Mouse (Mus musculus) activated CD4-positive, CD25-positive, alpha-beta regulatory T cell, adult 4 months (primary cell): ENCODE data around the gene Lrp8. TPM values are rescaled to one million over a fixed set of nuclear protein-coding genes. Genes with fewer than 3 reads are reported as not detected.

Experiments used
- ATAC-seq: one replicate; pipeline ENCODE4 v1.8.0; 2017
- polyA plus RNA-seq, 2 experiments: library from polyadenylated mRNA; unstranded; fragments of 100-300 nt; shearing (Covaris generic); gene quantifications; one replicate each; pipeline ENCODE4 v1.2.1; 2017

The Lrp8 gene
- polyA plus RNA-seq, 2 experiments from 2014 or later: 1.6 to 2.1 TPM

DNA sequence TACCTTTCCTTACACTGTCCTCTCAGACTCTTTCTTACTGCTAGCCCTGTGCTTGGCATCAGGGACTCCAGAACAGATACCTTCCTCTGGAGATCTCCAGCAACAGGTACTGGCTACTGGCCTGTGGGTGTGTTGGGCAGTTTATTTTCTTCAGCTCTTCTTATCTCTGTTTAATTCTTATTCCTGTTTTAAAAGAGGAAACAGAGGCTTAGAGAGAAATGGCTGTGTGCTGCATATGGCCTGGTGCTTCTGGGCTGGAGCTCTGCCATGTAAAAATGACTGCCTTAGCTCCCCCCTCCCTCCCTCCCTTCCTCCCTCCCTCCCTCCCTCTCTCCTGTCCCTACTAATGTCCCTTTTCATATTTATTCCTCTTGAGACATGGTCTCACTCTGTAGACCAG lies 6.6 kb downstream of the Lrp8 start:
- ATAC-seq: no peak

DNA sequence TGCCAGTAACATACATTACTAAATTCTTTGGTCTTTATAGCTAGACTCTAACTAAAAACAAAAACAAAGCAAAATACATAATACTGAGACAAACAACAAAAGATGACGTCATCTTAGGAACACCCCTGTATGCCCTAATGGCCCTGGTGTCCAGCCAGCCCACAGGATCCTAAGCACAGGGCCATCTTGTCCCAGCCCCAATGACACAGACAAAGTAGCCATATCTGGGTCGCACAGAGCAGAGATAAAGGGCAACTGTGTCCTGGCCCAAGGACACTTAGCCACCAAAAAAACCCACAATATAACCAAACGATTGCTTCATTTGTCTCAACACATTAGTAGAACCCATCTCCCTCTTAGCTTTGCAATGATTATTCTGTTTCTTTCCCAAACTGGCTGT lies 8.9 kb downstream of the Lrp8 start:
- no peak for ATAC-seq

DNA sequence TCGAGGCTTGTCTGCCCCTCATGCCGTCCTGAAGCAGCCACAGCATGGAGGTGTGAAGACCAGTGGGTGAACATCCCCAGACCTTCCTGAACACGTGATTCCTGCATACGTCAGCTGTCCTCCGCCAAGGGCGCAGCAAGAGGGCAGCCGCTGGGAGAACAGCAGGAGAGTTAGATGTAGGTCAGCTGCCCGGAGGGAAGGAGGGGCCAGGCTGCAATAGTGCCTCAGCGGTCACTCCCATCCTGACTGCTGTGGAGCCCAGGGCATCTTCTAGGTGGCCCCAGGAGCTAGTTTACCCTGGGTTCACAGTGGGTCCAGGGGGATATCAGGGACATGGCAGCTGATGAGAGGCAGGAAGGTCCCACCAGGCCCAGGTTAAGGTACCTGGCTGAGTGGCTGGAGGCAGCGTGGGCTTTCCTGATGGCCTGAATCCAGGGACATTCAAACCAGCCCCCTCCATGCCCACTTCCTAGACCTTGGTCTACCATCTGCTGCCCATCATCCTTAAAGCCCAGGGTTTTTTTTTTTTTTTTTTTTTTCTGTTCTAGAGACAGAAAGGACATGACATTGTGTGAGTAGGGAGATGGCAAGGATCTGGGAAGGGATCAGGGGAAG lies 9.8 kb downstream of the Lrp8 start:
- ATAC-seq: no peak

DNA sequence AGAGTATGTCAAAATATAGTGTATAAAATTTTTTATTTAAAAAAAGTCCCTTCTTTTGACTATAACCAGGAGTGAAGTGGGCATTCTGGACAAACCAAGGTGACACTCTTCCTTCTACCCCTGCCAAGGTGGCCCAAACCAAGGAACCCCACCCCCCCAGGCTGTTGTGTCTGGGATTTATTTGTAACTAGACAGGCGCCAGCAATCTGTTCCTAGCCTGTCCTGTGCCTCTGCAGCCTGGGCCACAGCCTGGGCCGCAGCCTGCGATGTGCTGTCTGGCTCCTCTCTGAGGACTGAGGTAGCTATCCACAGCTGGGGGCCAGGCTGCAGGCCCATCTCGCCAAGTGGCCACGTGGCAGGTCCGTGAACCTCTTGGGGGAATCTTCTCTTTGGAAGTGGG lies 10.3 kb downstream of the Lrp8 start:
- ATAC-seq: no peak

DNA sequence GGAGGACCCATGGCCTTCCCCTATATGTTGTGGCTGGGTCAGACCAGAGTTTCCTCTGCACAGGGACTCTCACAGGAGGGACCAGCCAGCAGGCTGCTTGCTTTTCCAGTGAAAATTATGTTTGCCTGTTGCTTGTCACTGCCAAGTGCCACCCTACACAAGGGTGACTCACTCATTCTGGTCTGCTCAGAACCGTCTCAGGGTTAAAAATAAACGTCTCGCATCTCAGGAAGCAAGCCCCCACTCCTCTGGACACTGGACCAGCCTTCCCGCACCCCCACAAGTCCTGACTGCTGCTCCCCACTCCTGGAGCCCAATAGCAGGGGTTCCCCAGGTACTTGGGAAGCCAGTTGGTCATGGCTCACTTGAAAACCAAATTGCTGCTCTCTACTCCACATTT lies 14.4 kb downstream of the Lrp8 start:
- no peak for ATAC-seq

DNA sequence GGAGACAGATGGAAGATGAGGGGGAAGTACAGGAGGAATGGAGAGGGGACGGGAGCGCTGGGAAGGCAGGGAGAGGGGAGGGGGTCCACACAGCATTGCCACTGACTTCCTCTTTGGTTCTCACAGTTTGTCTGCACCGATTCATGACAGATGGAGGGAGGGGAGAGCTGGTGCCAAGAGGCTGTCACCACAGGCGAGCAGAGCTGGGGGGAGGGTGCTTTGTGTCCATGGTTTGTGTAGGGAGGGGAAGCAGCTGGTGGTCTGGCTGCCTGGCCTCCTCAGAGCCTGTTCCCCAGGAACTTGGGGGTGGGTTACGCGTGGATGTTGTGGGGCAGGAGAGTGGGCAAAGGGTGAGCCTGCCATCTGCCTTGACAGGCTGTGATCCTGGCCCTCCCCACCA lies 15.4 kb downstream of the Lrp8 start:
- ATAC-seq: no peak

DNA sequence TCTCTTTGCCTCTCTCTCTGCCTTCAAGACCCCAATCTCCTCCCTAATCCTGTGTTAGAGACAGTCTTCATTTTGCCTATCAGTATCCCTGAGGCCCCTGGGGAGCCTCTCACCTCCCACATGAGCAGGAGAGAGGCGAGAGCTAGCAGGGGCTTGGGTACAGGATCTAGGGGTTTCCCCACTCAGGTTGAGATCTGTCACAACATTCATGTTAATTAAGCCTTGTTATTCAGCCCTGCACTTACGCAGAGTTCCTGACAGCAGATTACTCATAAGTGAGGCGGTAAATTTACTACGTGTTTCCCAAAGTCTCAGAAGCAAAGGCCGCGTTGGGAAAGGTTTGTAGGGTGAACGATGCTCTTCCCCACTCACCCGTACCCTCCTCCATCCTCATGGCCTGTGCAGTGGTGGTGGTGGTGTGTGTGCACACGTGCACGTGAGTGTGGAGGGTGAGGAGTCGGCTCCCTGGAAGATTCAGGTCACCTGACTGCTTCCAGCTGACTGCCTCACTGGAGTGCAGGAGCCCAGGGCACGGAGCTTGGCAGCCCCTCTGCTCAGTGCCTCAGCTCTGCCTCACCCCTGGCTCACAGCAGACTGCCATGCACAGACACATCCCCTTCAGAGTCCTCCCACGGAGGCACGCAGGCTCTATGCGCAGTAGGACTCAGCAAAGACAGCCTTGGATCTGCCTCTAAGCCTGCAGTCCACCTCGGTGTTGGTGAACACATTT lies 18.1 kb downstream of the Lrp8 start:
- ATAC-seq: peak; percentile 52

DNA sequence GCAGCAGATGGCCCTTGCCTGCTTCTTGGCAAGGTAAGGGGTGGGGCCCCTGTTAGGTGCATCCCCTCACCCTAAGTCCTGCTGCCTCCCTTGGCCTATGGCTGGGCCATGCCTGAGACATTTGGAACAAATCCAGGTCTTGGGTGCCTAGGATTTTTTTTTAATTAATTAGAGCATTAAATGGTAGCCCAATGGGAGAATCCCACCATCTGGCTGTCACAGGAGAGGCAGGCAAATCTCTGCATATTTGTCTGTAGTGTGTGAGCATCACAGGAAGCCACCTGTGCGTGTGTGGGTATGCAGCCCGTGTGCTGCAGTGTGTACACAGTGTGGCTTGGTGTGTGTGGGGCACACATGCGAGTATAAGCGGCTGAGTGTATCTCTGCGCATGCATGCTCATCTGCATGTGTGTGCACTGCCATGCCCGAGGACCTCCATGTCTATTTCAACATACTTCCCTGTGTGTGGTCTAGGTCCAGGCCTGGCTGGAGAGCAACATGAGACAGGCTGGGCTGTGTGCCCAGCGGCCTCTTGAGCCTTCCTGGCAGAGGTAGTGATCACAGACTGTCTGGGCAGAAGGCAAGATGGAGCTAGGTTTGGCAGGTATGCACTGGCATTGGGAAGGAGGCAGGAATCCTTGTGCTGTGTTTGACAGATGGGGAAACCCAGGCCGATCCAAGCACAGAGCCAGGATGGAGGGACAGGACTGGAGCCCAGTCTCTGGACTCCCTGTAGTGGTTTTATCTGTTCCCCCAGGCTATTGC lies 19.0 kb downstream of the Lrp8 start:
- no peak for ATAC-seq

DNA sequence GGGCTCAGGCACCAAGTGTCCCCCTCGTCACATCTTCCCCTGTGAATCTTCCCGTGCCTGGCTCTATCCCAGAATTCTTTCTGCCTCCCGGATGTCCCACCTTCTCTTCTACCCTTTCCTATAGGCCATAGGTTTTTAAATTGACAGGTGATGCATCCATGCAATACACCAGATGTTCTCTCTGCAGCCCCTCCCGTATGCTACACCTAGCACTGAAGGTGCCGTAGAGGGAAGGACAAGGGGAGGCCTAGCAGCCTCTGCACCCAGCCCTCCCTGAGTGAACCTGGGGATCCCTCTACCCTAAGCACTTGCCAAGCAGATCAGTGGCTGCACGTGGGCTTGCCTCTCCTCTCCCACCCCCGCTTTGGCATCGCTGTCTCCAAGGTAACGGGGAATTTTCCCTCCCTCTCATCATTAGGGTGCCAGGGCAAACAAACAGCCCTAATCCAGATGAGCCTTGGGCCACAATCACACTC lies 20.9 kb downstream of the Lrp8 start:
- no peak for ATAC-seq

DNA sequence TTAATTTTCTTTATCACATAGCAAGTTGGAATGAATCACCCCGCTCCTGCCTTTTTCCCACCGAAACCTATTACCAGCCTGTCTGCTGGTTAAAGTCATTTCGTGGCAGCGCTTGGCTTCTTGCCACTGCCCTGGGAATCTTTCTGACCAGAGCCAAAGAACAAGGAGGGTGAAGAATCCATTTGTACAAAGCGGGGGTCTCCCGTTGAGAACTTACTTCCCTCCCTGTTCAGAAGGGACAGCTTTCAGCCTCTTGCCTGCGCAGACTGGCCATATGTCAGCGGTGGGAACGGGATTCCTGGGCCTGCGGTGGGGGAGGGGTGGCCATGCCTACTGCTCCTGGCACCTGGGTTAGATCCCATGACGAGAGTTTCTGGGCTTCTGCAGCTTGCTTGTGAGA lies 21.4 kb downstream of the Lrp8 start:
- ATAC-seq: no peak

DNA sequence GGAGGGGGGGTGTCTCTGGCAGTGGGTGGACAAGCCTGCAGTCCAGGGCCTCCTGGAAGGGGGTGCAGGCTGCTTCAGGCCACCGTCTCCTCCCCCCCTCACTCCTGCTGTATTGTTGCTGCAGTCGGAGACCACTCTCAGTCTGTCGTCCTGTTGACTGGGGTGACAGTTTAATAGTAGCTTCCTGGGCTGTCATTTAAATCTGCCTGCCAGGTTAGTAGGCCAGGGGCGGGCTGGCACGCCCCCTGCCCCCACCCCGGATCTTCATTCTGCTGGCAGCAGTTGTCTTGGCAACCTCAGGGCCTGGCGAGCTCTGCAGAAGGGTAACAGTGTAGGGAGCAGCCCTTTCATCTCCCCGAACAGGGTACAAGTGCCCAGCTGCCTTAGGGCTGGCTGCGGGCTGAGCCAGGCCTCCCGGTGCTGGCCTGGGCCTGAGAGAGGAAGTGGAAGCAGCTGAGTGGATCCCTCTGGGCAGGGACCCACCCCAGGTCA lies 26.7 kb downstream of the Lrp8 start:
- ATAC-seq: no peak

DNA sequence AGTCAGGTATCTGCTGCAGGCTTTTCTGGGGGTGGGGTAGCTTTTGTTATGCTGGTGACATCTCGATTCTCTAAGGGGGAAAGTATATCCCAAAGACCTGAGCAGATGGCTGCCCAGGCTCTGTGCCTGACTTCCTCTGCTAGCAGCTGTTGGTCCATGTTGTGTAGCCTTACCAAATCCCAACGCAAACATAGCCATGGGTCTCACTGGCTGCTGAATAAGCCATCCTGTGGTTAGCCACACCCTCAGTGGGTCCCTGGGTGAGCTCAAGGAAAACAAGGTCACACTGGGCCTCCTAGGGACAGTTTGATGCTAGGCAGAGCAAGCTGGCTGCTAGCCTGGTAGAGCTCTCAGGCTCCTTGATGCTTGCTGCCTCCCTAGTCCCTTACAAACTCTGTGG lies 27.6 kb downstream of the Lrp8 start:
- ATAC-seq: no peak

DNA sequence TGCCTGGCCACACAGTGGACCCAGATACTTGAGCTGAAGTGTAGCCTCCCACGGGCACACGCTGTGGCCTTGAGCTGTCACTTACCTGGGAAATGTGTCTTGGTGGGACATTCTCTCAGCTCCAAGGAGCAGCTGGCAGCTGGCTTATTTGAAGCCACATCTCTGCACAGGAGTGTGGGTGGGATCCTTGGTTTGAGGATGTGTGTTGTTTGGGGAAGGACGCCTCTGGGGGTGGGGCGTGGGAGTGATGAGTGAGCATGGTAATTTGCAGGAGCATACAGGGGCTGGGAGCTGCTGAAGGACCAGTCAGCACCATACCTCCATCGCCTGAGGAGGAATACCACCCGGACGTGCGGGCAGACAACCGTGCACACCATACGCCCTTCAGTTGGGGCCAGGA lies 28.1 kb downstream of the Lrp8 start:
- no peak for ATAC-seq

DNA sequence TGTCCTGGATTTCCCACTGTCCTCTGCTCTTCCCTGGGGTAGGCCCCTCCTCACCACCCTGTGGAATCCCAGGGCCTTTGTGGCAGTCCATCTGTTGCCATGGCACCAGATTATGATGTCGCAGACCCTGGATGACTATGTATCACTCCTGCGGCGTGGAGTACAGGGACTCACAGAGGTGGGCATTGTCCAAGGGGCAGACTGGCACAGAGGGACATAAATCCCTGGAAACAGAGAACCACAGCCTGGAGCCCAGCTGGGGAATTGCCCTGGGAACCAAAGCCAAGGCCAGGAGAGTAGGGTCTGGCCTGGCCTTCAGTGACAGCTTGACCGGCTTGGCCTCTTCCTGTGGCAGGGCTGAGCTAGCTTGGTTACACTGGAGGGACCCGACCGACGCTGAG lies 28.8 kb downstream of the Lrp8 start:
- ATAC-seq: no peak

DNA sequence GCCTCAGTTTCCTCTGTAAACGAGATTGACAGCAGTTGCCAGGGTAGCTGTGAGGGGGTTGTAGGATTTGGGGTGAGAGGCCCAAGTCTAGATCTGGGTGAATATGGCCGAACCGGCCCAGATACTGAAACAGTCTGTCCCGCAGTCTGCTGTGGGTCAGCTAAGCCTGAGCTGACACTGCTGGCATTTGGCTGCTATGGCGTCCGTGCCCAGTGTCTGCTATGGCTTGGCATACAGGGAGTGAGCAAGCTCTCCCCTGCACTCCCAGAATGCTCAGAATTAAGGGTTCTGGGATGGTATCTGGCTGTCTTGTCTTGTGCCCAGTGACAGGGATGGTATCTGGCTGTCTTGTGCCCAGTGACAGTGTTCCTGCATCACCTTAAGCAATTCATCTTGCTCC lies 29.6 kb downstream of the Lrp8 start:
- no peak for ATAC-seq

DNA sequence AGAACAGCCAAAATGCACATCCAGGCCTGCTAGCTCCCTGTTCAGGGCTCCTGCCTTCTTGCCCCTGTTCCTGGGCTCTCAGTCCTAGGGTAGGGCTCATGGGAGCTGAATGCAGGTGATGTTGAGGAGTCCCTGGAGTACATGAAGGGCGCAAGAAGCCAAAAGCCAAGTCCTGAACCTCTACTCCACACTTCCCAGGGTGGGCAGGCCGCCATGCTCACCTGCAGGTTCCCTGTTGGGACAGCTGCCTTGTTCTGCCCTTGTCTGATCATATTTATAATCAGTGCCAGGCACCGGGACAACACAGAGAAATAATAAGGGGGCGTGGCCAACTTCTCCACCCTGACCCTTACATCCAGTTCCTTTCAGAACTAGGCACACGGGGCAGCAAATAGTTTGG lies 31.5 kb downstream of the Lrp8 start:
- ATAC-seq: no peak

DNA sequence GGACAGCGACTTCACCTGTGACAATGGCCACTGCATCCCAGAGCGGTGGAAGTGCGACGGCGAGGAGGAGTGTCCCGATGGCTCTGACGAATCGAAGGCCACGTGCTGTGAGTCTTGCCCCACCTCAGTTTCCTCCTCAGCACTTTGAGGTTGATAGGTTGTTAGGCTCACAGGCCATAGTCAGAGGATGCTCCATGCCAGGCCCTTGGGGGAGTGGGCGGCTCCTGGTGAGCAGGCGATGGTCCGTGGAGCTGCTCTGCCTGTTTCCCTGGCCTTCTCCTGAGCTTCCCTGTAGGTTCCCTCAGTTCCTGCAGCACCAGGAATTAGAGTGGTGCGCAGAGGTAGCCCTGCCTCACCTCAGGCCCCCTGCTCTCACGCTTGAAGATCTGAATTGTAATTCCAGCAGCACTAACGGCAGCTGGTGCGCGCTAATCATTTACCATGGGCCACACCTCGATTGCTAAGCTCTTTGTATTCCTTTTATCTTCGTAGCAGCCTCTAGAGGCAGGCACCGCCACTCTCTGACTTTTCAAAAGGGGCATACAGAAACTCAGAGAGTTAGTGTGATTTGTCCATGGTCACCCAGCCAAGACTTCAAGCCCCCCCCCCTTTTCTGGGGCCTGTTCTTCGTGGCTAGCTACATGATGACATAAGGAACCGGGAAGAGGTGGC lies 32.7 kb downstream of the Lrp8 start:
- ATAC-seq: no peak

DNA sequence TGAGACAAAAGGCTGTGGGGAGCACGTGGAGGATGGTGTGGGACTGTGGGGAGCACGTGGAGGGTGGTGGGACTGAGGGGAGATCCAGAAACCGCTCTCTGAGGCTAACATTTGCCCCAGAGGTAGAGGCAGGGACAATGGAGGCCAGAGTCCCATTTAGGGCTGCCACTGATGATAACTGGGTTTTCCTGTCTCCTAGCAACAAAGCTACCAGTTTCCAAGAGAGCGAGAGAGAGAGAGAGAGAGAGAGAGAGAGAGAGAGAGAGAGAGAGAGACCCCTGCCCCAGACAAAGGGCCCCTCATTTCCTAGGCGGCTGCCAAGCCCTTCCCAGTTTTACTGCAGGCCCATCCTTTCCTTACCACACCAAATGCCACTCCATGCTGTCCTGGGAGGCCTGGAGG lies 33.4 kb downstream of the Lrp8 start:
- no peak for ATAC-seq

DNA sequence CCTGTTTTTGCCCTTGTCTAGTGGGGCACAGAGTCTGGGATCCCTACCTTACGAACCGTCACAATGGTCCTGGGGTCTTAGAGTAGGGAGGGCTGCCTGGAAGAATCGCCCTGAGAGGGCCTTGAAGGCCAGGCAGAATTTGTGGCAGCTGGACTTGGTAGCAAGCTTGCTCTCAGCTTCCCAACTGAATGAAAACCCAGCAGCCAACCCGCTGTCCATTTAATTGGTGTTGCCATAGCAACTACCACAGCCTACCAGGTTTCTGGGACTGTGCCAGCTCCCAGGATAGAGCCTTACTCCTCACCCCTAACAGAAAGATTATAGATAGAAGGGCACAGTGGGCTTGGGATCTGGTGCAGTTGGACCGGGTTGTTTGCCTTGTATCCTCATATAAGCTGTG lies 34.7 kb downstream of the Lrp8 start:
- ATAC-seq: no peak

DNA sequence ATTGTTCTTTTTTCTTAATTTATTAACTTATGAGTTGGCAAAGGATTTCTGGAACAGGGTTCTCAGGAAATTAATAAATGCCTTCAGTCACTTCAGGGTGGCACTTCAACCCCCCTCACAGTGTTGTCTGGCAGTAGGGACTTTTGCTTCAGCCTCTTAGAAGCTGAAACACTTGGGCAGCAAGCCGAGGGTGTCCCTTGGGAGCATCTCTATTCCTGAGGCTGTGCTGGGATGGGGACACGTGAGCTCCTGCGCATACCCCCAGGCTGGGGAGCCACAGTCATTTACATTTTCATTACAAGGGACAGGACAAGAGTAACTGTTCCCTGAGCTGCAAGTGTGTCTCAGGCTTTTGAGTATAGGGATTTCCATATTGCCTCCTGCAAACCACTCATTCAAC lies 35.8 kb downstream of the Lrp8 start:
- no peak for ATAC-seq

DNA sequence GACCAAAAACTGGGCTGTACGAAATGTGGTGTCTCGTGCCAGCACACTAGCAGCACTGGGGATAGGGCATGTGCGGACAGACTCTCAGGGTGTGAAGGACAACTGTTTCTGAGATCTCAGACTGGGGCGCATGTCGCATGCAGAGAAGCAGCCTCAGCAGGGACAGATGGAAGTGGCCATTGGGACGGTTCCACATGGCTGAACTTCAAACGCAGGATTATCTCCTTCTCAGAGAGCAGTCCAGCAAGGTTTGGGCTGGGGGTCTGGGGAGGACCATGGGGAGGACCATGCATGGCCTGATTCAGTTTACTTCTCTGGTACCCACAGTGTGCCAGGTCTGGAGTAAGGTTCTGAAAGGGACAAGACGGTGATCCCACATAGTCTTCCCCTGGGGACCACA lies 41.6 kb downstream of the Lrp8 start:
- ATAC-seq: no peak

DNA sequence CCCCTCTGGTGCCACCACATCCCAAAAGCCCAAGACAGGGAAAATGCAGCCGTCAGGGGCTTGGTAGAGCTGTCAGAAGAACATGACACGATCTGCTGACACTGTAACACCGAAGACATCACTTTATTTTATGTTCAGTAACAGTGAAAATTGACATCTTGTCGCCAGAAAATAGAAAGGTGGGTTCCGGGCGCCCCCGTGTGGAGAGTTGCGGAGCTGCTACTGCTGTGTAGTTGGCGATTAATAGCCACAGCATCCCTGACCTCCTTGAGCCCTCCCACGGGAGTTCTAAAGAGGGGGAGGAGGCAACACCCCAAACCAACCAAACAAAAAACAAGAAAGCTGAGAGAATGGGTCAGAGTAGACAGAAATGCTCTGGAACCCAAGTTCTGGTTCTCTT lies 42.9 kb downstream of the Lrp8 start:
- no peak for ATAC-seq

DNA sequence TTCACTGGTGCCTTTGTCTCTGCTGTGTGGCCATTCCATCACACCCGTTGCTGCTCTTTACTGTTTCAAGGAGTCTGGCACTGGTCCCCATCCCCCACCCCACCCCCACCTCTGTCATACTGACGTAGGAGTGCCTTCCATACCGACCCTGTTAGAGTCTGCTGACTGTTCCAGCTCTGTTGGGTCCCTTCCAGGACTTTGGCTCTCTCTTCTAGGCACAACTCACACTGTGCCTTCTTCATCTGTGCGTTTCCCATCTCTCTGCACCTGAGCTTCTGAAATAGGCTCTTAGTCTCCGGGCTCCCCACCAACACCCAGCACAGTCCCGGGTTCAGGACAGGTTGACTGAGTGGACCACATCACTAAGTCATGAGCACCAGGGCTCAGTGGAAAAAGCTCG lies 44.7 kb downstream of the Lrp8 start:
- no peak for ATAC-seq
